Mouse (Mus musculus) testis, postnatal 14 days (tissue): Measurements from ENCODE around the gene Ptgr1.
A peak's percentile ranks its signal among the peaks of the same experiment; 100 is the strongest.

Experiments used
- DNase-seq: peaks from one replicate; pipeline ENCODE4 v3.0.0; 2021; ENCODE audit warnings: low spot score

The Ptgr1 gene

DNA sequence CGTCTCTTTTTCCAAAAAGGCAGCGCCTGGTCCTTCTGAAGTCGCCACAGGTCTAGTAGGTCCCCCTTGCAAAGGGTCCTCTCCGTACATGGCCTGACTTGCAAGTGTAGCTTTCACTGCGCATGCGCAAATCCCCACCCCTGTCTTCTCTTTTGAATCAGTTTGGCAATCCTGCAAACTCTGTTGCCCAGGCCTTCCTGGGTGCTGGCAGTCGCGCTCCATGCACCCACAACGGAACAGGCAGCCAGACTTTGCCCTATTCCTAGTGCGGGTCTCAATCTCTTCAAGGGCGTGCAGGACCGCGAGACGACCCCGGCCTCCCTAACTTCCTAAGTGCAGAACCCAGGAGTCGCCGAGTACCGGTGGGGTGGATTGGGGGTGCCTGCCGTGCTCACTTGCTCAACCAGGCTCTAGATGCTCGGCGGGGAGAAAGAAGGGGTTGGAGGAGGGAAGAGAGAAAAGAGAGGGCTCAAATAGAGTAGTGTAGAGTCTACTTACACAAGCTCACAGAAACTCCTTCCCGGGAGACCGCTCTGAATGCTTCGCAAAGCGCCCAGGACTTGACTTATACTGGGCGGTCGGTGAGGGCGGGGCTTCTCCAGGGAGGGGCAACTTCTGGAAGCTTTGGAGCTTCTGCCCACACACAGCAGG, at the start of gene Ptgr1:
Gene Ptgr1, minus strand, starts transcription at position 580 of the 651 bp plus-strand sequence.
- DNase-seq = peak; percentile 85

GRCm38 (mm10) chr4:59035786-59036350, 48.9 kb upstream of the Ptgr1 start:
- no peak for DNase-seq

- DNase-seq = peak; percentile 54
These were observed 48.2 kb upstream of the Ptgr1 start, which contains the start of gene Gng10 for GRCm38 (mm10) chr4:59034918-59035785. Gene Gng10 (plus strand): TSS chr4:59035088.

DNA sequence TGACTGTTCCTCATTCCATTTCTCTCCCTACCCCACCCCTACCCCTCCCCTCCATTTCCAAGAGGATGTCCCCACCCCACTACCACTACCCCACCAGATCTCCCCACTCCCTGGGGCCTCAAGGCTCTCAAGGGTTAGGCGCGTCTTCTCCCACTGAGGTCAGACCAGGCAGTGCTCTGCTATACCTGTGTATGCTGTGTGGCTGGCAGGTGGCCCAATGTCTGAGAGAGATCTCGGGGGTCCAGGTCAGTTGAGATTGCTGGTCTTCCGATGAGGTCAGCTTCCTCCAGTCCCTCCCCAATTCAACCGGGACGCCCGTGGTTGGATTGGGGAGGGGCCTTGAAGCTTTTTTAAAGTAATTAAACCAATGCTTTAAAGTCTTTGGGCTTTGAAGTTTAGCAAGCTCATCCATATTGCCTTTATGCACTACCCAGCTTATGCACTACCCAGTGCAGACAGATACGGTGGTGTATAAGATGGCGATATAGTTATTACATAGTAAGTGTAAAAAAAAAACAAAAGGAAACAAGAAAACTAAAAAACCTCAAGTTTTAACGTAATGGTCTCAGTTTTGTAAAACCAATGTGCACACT, 47.5 kb upstream of the Ptgr1 start:
- no peak for DNase-seq

- DNase-seq = no peak
These were observed 30.0 kb upstream of the Ptgr1 start for GRCm38 (mm10) chr4:59016922-59017321.

DNA sequence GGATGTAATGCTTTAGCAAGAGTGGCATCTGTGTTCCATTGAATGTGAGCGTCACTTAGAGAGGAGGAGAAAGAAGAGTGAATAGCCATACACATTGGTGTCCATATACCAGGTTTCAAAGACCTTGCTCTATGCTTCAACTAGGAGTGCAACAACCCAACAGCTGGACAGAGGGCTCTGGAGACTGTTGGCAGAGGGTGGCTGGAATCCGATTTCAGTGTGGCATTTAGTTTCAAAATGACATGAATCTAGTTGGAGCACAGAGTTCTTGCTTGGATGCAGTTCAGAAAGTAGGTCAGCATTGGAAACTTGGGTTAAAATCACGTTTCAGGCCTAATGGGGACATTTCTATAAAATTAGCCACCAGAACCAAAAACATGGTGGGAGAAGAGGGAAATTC, 28.3 kb upstream of the Ptgr1 start:
- DNase-seq = no peak

DNA sequence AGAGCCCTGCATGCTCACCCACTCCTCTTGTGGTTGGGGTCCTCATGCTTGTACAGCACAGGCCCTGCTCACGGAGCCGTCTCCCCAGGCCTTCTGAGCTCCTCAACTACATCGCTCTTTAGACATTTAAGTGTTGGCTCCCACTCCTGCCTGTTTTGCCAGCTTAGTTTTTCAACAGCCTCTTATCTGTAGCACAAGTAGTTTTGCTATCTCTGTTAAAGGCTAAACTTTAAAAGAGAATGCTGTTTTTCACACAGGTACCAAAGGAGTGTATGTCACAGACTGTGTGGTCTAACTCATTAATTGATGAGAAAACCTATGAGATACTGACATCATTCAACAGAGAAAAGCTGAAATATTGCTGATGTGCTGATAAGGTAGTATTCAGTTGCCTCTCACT, 24.5 kb upstream of the Ptgr1 start:
- no peak for DNase-seq

DNA sequence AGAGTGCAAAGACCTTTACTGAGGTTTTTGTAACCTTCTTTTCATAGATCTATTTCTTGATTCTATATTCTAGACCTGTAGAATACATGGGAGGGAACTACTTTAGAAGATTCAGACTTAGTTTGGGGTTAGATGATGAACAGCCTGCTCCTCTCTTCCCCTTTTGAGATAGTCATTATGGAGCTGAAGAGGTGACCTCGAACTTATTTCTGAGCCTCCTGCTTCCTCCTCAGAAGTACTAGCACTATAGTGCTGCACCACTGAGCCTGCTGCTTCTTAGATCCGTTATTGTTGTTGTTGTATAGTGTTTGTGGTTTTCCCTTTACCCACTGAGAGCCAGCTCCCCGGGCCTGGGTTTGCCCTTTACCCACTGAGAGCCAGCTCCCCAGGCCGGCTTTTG, 22.8 kb upstream of the Ptgr1 start:
- DNase-seq = no peak

GRCm38 (mm10) chr4:59009186-59009585, 22.3 kb upstream of the Ptgr1 start:
- no peak for DNase-seq

- no peak for DNase-seq
These were observed 21.1 kb upstream of the Ptgr1 start for GRCm38 (mm10) chr4:59007974-59008373.

- DNase-seq = no peak
These were observed 20.1 kb upstream of the Ptgr1 start for GRCm38 (mm10) chr4:59007016-59007415.

GRCm38 (mm10) chr4:59006211-59006610, 19.3 kb upstream of the Ptgr1 start:
- no peak for DNase-seq

DNA sequence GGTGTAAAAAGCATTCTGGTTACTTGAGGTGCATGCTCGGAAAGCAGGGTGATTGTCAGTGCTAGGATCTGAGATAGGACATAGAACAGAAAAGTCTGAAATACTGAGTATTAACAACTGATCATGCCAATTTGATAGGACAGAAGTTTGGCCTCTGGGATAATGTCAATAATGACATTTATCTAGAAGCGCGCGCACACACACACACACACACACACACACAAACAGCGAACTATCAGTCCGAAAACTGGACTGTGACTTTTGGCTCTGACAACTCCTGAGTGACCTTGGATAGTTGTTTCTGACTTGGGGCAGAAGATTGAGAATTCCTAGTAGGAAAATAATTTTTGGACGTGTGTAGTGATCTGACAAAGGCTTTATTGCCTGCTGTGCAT, 16.9 kb upstream of the Ptgr1 start:
- DNase-seq = no peak

DNA sequence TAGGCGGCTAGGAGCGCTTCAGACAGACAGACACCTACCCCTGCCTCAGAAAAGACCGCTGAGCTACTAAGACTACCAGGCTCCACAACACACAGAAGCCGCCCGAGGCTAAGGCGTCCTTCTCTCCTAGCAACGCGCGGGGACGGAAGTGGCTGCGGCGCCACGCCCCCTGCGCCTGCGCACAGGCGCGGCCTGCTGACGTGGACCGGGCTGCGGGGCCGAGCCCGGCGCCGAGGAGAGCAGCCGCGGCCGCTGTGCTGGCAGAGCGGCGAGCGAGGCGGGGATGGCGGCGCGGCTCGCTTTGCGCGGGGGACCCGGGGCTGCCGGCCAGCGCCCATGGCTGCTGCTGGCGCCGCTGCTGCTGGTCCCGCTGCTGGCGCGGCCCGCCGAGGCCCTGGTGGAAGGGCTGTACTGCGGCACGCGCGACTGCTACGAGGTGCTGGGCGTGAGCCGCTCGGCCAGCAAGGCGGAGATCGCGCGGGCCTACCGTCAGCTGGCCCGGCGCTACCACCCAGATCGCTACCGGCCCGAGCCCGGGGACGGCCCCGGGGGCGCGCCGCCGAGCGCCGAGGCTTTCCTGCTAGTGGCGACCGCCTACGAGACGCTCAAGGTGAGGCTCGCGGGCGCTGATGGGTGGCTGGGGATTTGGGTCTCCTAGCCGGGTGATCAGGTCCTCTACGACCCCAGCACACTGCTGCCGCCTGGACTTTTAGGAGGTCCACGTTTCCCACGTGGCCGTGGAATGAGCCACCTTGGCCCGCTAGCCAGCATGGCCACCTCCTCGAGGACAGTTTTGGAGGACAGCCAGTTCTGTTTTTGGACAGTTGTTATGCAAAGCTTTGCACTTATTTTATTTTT, 16.3 kb upstream of the Ptgr1 start, which contains the start of gene Gm20503:
Gene Gm20503, plus strand, starts transcription at position 263 of the 858 bp plus-strand sequence.
- DNase-seq = peak; percentile 92

DNA sequence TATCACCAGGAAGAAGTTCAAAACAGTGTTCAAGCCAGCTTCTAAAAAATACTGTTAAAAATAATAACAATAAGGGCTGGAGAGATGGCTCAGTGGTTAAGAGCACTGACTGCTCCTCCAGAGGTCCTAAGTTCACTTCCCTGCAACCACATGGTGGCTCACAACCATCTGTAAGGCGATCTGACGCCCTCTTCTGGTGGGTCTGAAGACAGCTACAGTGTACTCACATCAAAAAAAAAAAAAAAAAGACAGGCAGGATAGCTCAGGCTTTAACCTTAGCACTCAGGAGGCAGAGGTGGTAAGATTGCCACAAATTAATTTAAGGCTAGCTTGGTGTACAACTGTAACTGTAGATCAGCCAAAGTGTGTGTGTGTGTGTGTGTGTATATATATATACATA, 13.7 kb upstream of the Ptgr1 start:
- DNase-seq = no peak

- DNase-seq = peak; percentile 69
These were observed 12.8 kb upstream of the Ptgr1 start for GRCm38 (mm10) chr4:58999686-59000085.

DNA sequence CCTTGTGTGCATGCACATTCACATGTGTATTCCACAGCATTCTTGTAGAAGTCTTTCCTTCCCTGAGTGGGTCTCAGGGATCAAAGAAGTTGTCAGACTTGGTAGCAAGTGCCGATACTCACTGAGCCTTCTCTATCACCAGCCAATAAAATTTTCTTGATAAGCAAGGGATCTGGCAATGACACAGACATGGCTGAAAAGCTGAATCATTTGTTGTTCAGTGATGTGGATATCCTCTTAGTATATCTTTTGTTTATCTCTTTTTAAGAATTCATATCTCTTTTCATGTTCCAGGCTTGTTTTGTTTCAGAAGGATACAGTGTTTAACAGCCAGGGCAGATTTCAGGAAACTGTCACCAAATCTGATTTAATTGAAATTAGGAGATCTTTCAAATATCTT, 11.8 kb upstream of the Ptgr1 start:
- no peak for DNase-seq

GRCm38 (mm10) chr4:58997081-58997480, 10.2 kb upstream of the Ptgr1 start:
- DNase-seq = peak; percentile 77

GRCm38 (mm10) chr4:58995251-58995693, 8.4 kb upstream of the Ptgr1 start:
- DNase-seq = peak; percentile 83

GRCm38 (mm10) chr4:58994762-58995161, 7.8 kb upstream of the Ptgr1 start, which contains the start of gene Dnajc25:
Gene Dnajc25 (plus strand): TSS chr4:58995062.
- no peak for DNase-seq

DNA sequence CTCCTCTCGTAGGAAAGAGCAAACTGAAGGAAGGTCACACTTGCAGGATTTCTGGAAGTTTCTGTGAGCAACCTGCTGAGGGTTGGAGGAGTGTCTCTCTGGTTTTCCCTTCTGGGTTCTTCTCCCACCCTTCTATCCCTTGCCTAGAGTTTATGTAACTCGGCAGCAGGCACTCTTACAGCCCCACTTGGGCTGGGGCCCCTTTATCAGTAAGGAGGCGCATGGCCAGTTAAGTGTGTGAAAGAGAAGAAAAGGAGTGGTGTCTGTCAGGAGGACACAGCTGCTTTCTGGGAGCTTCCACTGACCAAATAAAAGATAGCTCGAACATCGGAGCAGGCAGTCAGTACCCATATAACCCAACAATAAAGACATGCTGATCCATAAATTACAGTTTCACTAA, 5.3 kb upstream of the Ptgr1 start:
- no peak for DNase-seq
